Mouse (Mus musculus) kidney, embryonic 14.5 days (tissue): ENCODE data around the gene Lpcat3. TPM values are rescaled to one million over a fixed set of nuclear protein-coding genes. Genes with fewer than 3 reads are reported as not detected.
"Not testable (repeated sequence)": the region's sequence is repeated elsewhere in the genome, so short reads cannot be mapped to it uniquely, and the experiment has no call there.

Experiments used
- ATAC-seq: fragments of 200-750 bp; cut with Nextera tagmentation; 2 replicates; pipeline ENCODE4 v1.8.0; 2017; ENCODE audit warnings: moderate number of reproducible peaks, mild to moderate bottlenecking, moderate TSS enrichment, moderate library complexity; ENCODE audit not compliant: low FRiP score, low TSS enrichment
- H3K27ac ChIP-seq: fragments of 300-500 bp; sonication (generic); 2 replicates; pipeline ENCODE4 v1.5.1; 2014; ENCODE audit warnings: low read depth, mild to moderate bottlenecking, low read length, moderate library complexity, mixed read lengths
- H3K27me3 ChIP-seq: fragments of 300-500 bp; sonication (generic); 2 replicates; pipeline ENCODE4 v1.6.1; 2014; ENCODE audit warnings: mild to moderate bottlenecking, low read length; ENCODE audit not compliant: control insufficient read depth, insufficient read depth
- H3K36me3 ChIP-seq: fragments of 300-500 bp; sonication (generic); 2 replicates; pipeline ENCODE4 v1.6.1; 2014; ENCODE audit warnings: low read length, mixed read lengths; ENCODE audit not compliant: control insufficient read depth, insufficient read depth
- H3K4me1 ChIP-seq: fragments of 300-500 bp; sonication (generic); 2 replicates; pipeline ENCODE4 v1.6.1; 2014; ENCODE audit warnings: low read length, mixed read lengths; ENCODE audit not compliant: control insufficient read depth, insufficient read depth
- H3K4me2 ChIP-seq: fragments of 300-500 bp; sonication (generic); replicated peaks from 2 replicates; pipeline ENCODE4 v1.6.1; 2014; ENCODE audit warnings: low read depth, mild to moderate bottlenecking, low read length
- H3K4me3 ChIP-seq: fragments of 300-500 bp; sonication (generic); 2 replicates; pipeline ENCODE4 v1.5.1; 2014; ENCODE audit warnings: mild to moderate bottlenecking, low read length
- H3K9ac ChIP-seq: fragments of 300-500 bp; sonication (generic); 2 replicates; pipeline ENCODE4 v1.6.1; 2014; ENCODE audit warnings: low read depth, mild to moderate bottlenecking, low read length, moderate library complexity
- H3K9me3 ChIP-seq: fragments of 300-500 bp; sonication (generic); 2 replicates; pipeline ENCODE4 v1.6.1; 2016; ENCODE audit warnings: low read length; ENCODE audit not compliant: control insufficient read depth
- WGBS: fragments of 180-500 bp; shearing (Covaris S2); extraction: QIAGEN DNeasy Blood & Tissue Kit; methylation state at CpG from one replicate; pipeline ENCODE4 v1.1.7; 2014; 5-methylcytosine and 5-hydroxymethylcytosine counted together
- polyA plus RNA-seq: library from polyadenylated mRNA; unstranded; fragments of >200 nt; fragmentation: Nextera tagmentation; extraction: Ambion mirVana; gene quantifications from 2 replicates; pipeline ENCODE4 v1.2.1, GENCODE M21; 2014

The Lpcat3 gene
- polyA plus RNA-seq, 1 experiment from 2014 or later: 67.3 TPM

DNA sequence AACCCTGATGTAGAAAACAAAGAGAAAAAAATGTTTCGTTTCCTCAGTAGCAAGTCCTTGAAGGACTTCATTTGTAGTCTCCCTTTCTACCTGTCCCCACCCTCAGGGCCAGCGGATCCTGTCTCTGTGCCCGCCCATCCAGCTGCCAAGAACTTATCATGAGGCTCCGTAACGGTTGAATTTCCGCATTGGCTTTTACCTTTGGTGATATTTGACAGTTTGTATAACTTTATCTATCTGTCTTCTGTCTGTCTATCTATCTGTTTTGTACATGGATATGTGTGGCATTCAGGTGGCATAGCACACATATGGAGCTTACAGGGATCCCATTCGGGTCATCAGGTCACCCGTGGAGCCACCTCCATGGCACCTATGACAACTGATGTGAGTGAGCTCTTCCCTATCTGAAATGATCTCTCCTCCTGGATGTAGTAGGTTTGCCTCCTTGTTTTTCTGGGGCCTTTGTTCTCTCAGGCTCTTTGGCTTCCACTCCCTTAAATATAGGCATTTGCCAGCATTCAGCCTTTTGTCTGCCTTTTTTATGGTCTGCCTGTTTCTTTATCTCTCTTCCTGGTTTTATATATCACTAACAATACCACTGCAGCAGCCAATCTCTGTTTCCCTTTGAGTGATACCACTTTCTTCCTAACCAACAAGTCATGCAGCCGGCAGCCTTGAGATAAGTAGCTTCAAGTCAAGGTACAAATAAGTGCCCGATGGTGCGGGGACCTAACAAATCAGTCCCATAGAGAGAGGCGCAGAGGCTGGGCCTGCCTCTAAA, 23.0 kb downstream of the Lpcat3 start:
- H3K9ac ChIP-seq: no peak overlapping the region
- H3K4me2 ChIP-seq: no peak overlapping the region
- H3K9me3 ChIP-seq: no peaks in the 10 kb centered on the region
- H3K4me3 ChIP-seq: no peak overlapping the region
- H3K27me3 ChIP-seq: no peaks in the 10 kb centered on the region
- 89% methylated on average over 12 of the region's 12 CpGs for WGBS
- no peaks in the 10 kb centered on the region for H3K4me1 ChIP-seq
- no peak for ATAC-seq
- no peak overlapping the region for H3K27ac ChIP-seq
- H3K36me3 ChIP-seq: no peaks in the 10 kb centered on the region

DNA sequence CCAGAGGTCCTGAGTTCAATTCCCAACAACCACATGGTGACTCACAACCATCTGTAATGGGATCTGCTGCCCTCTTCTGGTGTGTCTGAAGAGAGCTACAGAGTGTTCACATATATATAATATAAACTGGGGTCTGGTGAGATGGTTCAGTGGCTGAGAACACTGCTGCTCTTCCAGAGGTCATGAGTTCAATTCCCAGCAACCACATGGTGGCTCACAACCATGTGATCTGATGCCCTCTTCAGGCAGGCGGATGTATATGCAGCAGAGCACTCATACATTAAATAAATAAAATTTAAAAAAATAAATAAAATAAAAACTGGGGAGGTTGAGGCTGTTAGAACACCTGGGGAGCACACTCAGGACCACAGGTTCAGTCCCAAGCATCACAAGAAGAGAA, 23.8 kb downstream of the Lpcat3 start:
- not testable (repeated sequence) for H3K9ac ChIP-seq, H3K27ac ChIP-seq, H3K4me2 ChIP-seq, H3K36me3 ChIP-seq, ATAC-seq, H3K27me3 ChIP-seq, H3K4me1 ChIP-seq, H3K9me3 ChIP-seq, H3K4me3 ChIP-seq
- 94% methylated on average over 1 of the region's 1 CpGs for WGBS

DNA sequence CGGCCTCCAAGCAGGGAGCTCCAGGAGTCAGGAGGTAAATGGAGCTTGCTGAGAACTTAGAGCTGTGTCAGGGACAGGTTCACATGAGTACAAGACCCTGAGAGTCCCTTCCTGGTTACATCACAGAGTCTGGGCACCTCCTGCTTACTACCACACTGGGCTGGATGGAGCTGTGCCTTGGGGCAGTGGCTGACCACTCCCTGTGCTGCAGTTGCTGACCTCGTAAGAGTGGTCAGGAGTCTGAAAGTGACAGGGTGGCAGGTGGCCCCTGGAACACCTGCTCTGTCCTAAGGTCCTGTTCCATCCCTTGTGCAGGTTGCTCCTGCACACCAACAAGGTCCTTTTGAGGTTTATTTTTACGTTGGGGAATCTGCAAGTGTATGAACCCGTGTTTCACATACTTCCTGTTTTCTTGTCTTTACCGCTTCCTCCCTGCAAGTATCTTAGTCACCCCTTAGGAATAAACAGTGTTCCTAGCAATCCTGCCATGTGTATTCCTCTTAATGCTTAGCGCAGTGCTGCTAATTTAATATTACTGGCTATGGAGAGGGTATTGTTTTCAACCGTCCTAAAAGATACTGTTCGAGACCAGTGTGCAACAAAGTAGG, 25.4 kb downstream of the Lpcat3 start:
- Histone ChIP-seq H3K36me3 (no peaks in the 10 kb centered on the region), H3K4me2 (no peak overlapping the region), H3K9ac (no peak overlapping the region), H3K9me3 (no peaks in the 10 kb centered on the region), H3K27me3 (no peaks in the 10 kb centered on the region), H3K27ac (no peak overlapping the region), H3K4me3 (no peak overlapping the region), H3K4me1 (peaks cover 6% of the 10 kb centered on the region; the same call in 1 of the 2 replicates)
- ATAC-seq: no peak
- WGBS: 83% methylated on average over 8 of the region's 8 CpGs

DNA sequence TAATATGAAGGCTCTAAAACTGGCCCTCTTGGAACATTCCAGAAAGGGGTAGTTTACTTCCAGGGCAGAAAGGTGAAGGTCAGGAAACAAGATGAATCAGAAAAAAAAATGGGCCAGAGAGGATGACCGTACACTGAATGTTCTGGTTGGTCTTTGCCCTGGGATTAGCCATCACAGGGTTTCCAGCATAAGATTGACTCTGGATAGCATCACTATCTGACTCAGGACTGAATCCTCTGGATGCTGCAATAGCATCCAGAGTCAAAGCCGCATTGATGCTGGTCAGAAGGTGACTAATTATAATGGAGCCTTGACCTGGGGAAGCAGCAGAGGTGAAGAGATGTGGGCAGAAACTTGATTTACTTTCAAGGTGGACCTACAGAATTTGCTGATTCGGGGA, 26.2 kb downstream of the Lpcat3 start:
- 82% methylated on average over 3 of the region's 3 CpGs for WGBS
- no peaks in the 10 kb centered on the region for H3K9me3 ChIP-seq
- no peak overlapping the region for H3K4me2 ChIP-seq
- H3K4me1 ChIP-seq: peaks cover 14% of the 10 kb centered on the region; the same call in 1 of the 2 replicates
- H3K27me3 ChIP-seq: no peaks in the 10 kb centered on the region
- H3K9ac ChIP-seq: no peak overlapping the region
- no peaks in the 10 kb centered on the region for H3K36me3 ChIP-seq
- no peak overlapping the region for H3K4me3 ChIP-seq
- ATAC-seq: no peak
- no peak overlapping the region for H3K27ac ChIP-seq

DNA sequence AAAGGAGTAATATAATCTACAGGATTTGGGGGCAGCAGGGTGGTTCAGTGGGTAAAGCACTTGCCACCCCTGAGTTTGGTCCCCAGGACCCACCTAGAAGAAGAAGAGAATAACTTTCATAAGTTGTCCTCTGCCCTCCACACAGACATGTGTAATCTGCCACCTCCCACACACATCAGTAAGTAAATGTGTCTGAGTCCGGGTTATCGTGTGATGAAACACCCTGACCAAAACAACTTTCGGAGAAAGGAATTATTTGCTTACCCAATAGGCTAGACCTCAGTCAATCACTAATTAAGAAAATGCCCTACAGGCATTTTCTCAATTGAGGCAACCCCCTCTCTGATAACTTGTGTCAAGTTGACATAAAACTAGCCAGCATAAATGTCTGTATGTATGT, 27.7 kb downstream of the Lpcat3 start:
- no peaks in the 10 kb centered on the region for H3K27me3 ChIP-seq
- H3K4me1 ChIP-seq: peaks cover 20% of the 10 kb centered on the region; the same call in 1 of the 2 replicates
- 83% methylated on average over 3 of the region's 3 CpGs for WGBS
- no peak overlapping the region for H3K27ac ChIP-seq
- no peaks in the 10 kb centered on the region for H3K36me3 ChIP-seq
- no peak for ATAC-seq
- no peak overlapping the region for H3K4me3 ChIP-seq
- H3K9ac ChIP-seq: no peak overlapping the region
- no peaks in the 10 kb centered on the region for H3K9me3 ChIP-seq
- H3K4me2 ChIP-seq: no peak overlapping the region

DNA sequence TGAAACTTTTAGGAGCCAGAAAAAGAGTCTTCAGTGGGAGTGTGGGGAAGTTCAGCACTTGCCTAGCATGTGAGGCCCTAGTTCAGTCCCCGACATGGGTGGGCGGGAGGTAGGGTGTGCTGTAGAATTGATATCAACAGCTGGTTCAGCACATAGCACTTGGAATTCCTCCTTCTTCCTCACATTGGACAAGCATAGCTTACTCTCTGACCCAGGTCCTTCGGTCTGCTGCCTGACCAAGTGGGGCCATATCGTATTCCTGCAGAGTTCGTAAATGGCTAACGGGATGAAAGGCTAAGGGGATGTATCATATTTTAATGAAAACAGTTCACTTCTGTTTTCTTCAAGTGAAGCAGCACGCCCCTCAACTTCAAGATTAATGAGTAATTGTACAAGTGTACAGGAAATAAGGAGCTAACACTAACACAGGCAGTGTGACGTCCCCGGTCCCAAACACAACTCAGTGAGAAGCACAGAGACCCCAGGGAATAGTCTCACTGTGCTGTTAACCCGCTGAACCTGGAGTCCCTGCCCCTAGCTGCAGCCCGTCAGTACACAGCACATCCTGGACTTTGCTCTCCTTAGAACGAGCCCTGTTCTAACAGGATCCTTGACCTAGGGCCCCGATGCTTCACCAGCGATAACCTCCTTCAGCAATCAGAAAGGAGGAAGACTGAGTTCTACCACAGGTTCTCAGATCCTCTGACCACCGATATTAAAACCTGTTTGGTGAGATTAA, 30.6 kb downstream of the Lpcat3 start:
- H3K36me3 ChIP-seq: peaks cover 2% of the 10 kb centered on the region; the same call in 1 of the 2 replicates
- H3K9ac ChIP-seq: no peak overlapping the region
- H3K27me3 ChIP-seq: no peaks in the 10 kb centered on the region
- peaks cover 20% of the 10 kb centered on the region; the same call in 1 of the 2 replicates for H3K4me1 ChIP-seq
- peak overlapping the region; percentile 65; the same call in 1 of the 2 replicates for H3K27ac ChIP-seq
- ATAC-seq: peak; percentile 88
- H3K4me2 ChIP-seq: no peak overlapping the region
- H3K4me3 ChIP-seq: no peak overlapping the region
- 20% methylated on average over 15 of the region's 15 CpGs for WGBS
- H3K9me3 ChIP-seq: no peaks in the 10 kb centered on the region

DNA sequence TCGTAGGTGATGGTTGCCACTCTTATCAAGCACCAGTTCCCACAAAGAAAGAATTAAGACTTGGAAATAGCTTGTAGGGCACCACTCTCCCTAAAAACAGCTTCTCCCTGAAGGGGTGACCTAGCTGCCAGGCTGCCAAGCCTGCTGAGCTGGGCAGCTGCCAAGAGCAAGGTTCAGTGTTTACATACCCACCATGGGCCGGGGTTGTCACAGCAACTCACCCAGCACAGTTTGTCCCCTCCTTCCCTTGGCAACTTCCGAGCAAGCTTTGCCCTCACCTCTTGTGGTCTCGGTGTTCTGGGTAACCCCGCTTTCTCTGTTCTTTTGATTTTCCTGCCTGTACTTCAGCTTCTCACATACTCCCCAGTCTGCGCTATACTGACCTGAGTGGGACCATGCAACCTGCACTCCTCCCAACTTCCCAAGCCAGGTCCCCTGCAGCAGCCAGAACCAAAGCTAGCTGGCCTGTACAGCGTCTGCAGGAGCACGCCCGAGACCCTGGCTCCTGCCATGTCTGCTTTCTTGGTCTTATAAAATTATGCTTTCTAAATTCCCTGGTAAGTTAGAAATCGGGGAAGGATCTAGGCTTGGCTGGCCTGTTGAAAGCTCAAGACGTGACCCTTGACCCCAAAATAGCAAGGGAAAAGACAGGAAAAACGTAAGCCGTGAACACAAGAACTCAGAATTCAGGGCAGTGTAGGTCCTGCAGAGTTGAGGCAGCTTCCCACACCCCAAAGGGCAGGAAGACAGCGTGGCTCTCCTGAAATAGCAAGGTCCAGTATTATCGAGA, 31.5 kb downstream of the Lpcat3 start:
- Histone ChIP-seq H3K27me3 (no peaks in the 10 kb centered on the region), H3K4me1 (peaks cover 20% of the 10 kb centered on the region; the same call in 1 of the 2 replicates), H3K27ac (peak overlapping the region; percentile 39; the same call in 1 of the 2 replicates), H3K4me2 (no peak overlapping the region), H3K36me3 (peaks cover 11% of the 10 kb centered on the region; the same call in 1 of the 2 replicates), H3K4me3 (no peak overlapping the region), H3K9ac (no peak overlapping the region), H3K9me3 (no peaks in the 10 kb centered on the region)
- no peak for ATAC-seq
- WGBS: 71% methylated on average over 15 of the region's 15 CpGs

DNA sequence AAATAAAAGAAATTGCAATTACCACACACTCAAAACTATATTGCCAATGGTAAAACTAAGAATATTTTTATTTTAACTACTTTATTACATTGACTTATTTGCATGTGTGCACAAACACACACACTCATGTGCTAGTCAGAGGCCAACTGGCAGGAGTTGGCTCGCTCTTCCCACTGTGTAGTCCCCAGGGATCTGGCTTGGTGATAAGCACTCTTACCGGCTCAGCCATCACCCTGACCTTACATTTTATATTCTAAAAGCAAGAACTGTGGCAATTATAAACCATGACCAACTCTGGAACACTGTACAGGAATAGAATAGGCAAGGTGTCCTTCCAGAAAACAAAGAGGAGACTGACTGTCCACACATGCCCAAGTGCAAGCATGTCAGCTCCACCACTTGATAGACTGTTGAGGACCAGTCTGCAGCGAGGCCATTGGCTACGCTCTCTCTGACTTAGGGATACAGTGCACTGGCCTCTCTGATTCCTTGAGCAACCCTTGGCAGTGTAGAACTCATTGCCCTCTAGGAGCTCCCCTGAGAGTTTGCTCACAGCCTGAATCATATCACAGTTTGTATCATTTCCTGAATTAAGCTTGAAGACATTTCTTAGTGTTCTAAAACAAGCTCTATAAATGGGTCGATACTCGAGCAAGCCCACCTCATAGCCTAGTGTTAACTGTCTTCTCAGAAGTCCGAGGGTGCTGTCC, 33.8 kb downstream of the Lpcat3 start:
- Histone ChIP-seq H3K27me3 (no peaks in the 10 kb centered on the region), H3K27ac (no peak overlapping the region), H3K4me1 (peaks cover 27% of the 10 kb centered on the region; the same call in 1 of the 2 replicates), H3K9me3 (no peaks in the 10 kb centered on the region), H3K36me3 (peaks cover 28% of the 10 kb centered on the region), H3K4me2 (no peak overlapping the region), H3K9ac (no peak overlapping the region), H3K4me3 (no peak overlapping the region)
- no peak for ATAC-seq
- 94% methylated on average over 7 of the region's 7 CpGs for WGBS
